Mouse (Mus musculus) hindbrain, embryonic 16.5 days (tissue): ENCODE measurements around the gene Atp2b2. TPM values are rescaled to one million over a fixed set of nuclear protein-coding genes. Genes with fewer than 3 reads are reported as not detected.

Experiments
- ATAC-seq: fragments of 200-750 bp; cut with Nextera tagmentation; 2 replicates; pipeline ENCODE4 v1.8.0; 2017; ENCODE audit warnings: moderate TSS enrichment, moderate library complexity
- H3K27ac ChIP-seq: fragments of 300-500 bp; sonication (generic); 2 replicates; pipeline ENCODE4 v1.5.1; 2014; ENCODE audit warnings: low read depth, mild to moderate bottlenecking, control low read depth, low read length, moderate library complexity
- H3K27me3 ChIP-seq: fragments of 300-500 bp; sonication (generic); replicated peaks from 2 replicates; pipeline ENCODE4 v1.6.1; 2014; ENCODE audit warnings: low read length; ENCODE audit not compliant: control insufficient read depth, insufficient read depth
- H3K36me3 ChIP-seq: fragments of 300-500 bp; sonication (generic); 2 replicates; pipeline ENCODE4 v1.6.1; 2014; ENCODE audit warnings: mild to moderate bottlenecking, low read length, moderate library complexity, mixed read lengths; ENCODE audit not compliant: control insufficient read depth, insufficient read depth
- H3K4me1 ChIP-seq: fragments of 300-500 bp; sonication (generic); 2 replicates; pipeline ENCODE4 v1.6.1; 2014; ENCODE audit warnings: low read depth, low read length; ENCODE audit not compliant: control insufficient read depth, insufficient read depth
- H3K4me2 ChIP-seq: fragments of 300-500 bp; sonication (generic); 2 replicates; pipeline ENCODE4 v1.6.1; 2014; ENCODE audit warnings: mild to moderate bottlenecking, low read length, control low read depth, moderate library complexity
- H3K4me3 ChIP-seq: fragments of 300-500 bp; sonication (generic); 2 replicates; pipeline ENCODE4 v1.5.1; 2014; ENCODE audit warnings: mild to moderate bottlenecking, low read length, control low read depth, moderate library complexity
- H3K9ac ChIP-seq: fragments of 300-500 bp; sonication (generic); 2 replicates; pipeline ENCODE4 v1.6.1; 2014; ENCODE audit warnings: low read depth, mild to moderate bottlenecking, control low read depth, low read length, moderate library complexity
- H3K9me3 ChIP-seq: fragments of 300-500 bp; sonication (generic); 2 replicates; pipeline ENCODE4 v1.6.1; 2014; ENCODE audit warnings: mild to moderate bottlenecking, low read length, moderate library complexity; ENCODE audit not compliant: control insufficient read depth
- WGBS: fragments of 180-500 bp; shearing (Covaris S2); extraction: QIAGEN DNeasy Blood & Tissue Kit; methylation state at CpG from one replicate; pipeline ENCODE4 v1.1.7; 2014; 5-methylcytosine and 5-hydroxymethylcytosine counted together
- polyA plus RNA-seq: library from polyadenylated mRNA; unstranded; fragments of >200 nt; fragmentation: Nextera tagmentation; extraction: Ambion mirVana; gene quantifications from 2 replicates; pipeline ENCODE4 v1.2.1, GENCODE M21; 2015

Gene Atp2b2
- polyA plus RNA-seq, 1 experiment from 2014 or later: 42.3 TPM

DNA sequence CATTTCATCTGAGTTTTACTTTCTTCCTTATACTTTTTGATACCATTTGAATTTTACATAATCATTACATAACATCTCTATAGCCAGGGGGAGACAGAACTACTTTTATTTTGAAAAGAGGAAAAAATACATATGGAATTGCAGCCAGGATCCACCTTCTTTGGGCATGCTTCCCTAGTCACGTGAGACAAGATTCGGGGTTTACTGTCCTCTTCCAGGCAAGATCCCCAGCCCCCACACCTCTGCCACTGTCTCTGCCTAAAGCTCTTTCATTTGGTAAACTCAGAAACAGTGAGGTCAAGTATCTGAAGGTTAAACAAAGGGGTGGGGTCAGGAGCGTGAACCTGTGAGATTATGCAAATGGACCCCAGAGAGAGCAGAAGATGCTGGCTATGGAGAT is 6.7 kb downstream of the Atp2b2 start:
- no peak overlapping the region for H3K9ac ChIP-seq
- H3K4me1 ChIP-seq: peaks cover 4% of the 10 kb centered on the region; the same call in 1 of the 2 replicates
- no peak overlapping the region for H3K27ac ChIP-seq
- no peaks in the 10 kb centered on the region for H3K27me3 ChIP-seq
- no peak for ATAC-seq
- 54% methylated on average over 3 of the region's 3 CpGs for WGBS
- H3K36me3 ChIP-seq: no peaks in the 10 kb centered on the region
- H3K9me3 ChIP-seq: no peaks in the 10 kb centered on the region
- no peak overlapping the region for H3K4me3 ChIP-seq
- no peak overlapping the region for H3K4me2 ChIP-seq

DNA sequence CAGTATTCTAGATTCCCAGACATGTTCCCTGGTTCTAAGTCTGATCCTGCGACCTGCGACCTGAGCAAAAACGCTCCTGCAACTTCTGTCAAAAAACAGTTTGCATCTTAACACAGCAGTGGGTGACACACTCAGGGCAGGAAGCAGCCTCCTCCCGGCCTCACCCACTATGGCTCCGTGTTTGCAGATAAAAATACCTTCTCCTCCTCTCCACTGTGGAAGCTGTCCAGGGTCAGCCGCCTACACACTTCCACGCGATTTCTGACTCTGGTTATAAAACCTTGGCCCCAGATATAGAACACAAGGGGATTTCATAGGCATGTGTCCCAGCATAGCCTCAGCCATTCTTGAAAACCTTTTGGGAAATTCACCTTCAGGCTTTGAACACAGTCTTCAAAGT is 9.6 kb downstream of the Atp2b2 start:
- Histone ChIP-seq H3K27me3 (no peaks in the 10 kb centered on the region), H3K4me2 (no peak overlapping the region), H3K4me3 (no peak overlapping the region), H3K9ac (no peak overlapping the region), H3K27ac (no peak overlapping the region), H3K9me3 (no peaks in the 10 kb centered on the region), H3K4me1 (no peaks in the 10 kb centered on the region), H3K36me3 (no peaks in the 10 kb centered on the region)
- 83% methylated on average over 8 of the region's 8 CpGs for WGBS
- no peak for ATAC-seq

DNA sequence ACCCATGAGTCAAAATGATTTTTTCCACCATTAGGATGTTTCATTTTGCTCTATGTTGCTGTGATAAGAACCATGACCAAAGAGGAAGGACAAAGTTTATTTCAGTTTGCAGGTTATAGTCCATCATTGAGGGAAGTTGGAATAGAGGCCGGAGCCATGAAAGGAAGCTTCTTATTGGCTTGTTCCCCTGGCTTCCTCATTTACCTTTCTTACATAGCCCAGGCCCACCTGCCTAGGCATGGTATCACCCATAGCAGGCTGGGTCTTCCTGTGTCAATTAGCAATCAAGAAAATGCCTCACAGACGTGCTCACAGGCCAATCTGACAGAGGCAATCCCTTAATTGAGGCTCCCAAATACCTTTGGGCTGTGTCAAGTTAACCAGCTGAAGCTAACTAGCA is 18.6 kb downstream of the Atp2b2 start:
- Histone ChIP-seq H3K27me3 (no peaks in the 10 kb centered on the region), H3K9me3 (no peaks in the 10 kb centered on the region), H3K4me1 (no peaks in the 10 kb centered on the region), H3K36me3 (no peaks in the 10 kb centered on the region), H3K4me3 (no peak overlapping the region), H3K4me2 (no peak overlapping the region), H3K9ac (no peak overlapping the region), H3K27ac (no peak overlapping the region)
- 67% methylated on average over 2 of the region's 2 CpGs for WGBS
- no peak for ATAC-seq

DNA sequence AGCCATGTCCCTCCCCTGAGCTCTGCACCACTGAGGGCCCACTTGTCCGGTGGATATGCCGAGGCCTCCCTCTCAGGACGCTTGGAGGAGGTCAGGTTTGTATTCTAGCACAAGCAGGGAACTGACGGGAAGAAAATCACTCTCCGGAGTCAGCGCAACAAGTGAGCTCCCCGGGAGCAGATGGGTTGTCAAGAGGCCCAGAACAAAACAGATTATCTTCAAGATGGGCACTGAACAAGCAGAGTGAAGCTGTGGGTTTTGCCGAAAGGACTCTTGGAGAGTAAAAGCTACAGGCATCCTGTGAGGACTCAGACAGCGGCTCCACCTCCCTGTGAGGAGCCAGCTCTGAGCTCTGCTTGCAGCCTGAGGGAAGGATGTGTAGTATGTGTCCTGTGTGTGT is 20.3 kb downstream of the Atp2b2 start:
- Histone ChIP-seq H3K4me1 (no peaks in the 10 kb centered on the region), H3K9ac (no peak overlapping the region), H3K4me2 (no peak overlapping the region), H3K27me3 (no peaks in the 10 kb centered on the region), H3K27ac (no peak overlapping the region), H3K4me3 (no peak overlapping the region), H3K36me3 (no peaks in the 10 kb centered on the region), H3K9me3 (no peaks in the 10 kb centered on the region)
- no peak for ATAC-seq
- 70% methylated on average over 9 of the region's 9 CpGs for WGBS

DNA sequence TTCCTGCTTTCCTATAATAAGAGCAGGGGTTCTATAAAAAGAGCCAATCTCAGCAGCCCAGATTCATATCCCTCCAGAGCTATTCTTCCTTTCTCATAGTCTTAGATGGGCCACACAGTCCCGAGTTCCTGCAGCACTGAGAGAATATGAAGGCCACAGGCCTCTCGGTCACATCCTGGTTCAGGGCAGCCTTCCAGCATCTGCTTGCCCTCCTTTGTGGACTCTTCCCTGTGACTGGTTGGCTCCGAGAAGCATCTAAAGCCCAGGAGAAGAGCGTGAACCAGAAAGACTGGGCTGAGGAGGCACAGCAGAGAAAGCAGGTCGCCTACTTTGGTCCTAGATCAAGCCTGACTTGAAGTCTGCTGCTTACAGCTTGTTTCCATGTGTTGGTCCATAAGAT is 28.6 kb downstream of the Atp2b2 start:
- ATAC-seq: no peak
- Histone ChIP-seq H3K27me3 (no peaks in the 10 kb centered on the region), H3K4me2 (no peak overlapping the region), H3K9me3 (no peaks in the 10 kb centered on the region), H3K9ac (no peak overlapping the region), H3K4me3 (no peak overlapping the region), H3K27ac (no peak overlapping the region), H3K4me1 (no peaks in the 10 kb centered on the region; the same call in 1 of the 2 replicates), H3K36me3 (no peaks in the 10 kb centered on the region)
- 73% methylated on average over 5 of the region's 5 CpGs for WGBS

DNA sequence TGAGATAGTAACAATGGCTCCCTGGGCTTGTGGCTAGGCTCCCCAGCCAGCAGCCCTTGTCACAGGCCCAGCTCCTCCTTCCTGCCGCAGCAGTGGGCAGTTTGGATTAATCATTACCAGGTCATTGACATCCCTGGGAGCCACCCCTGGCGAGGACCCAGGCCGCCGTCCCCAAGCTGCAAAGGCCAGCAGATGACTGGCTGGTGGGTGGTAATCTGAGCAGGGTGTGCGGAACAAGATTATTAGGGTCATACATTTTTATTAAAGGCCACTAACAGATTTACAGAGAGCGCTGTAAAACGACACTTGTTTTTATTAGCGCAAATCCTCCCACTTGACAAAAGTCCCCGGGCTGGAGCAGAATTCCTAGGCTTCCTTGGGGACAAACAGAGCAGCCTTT is 29.6 kb downstream of the Atp2b2 start:
- 25% methylated on average over 9 of the region's 9 CpGs for WGBS
- Histone ChIP-seq H3K4me3 (no peak overlapping the region), H3K27me3 (no peaks in the 10 kb centered on the region), H3K9ac (no peak overlapping the region), H3K9me3 (no peaks in the 10 kb centered on the region), H3K36me3 (no peaks in the 10 kb centered on the region), H3K4me1 (no peaks in the 10 kb centered on the region; the same call in 1 of the 2 replicates), H3K4me2 (no peak overlapping the region), H3K27ac (no peak overlapping the region)
- ATAC-seq: no peak

DNA sequence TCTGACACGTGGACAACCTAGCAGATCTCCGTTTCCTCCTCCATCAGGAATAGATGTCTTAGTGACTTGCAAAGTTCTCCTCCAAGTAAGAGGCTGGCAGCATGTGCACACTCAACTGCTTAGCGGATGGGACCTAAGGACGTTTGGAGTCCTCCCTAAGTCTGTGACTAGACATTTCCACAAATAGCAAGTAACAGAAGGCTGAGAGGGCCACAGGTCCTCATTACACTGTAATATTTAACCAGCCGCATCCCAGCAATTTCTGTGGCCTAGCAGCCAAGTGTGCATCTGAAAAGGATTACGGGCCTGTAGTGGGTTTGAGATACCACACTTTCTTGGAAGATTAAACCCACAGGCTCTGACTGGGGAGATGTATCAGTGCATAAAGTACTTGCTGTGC is 30.4 kb downstream of the Atp2b2 start:
- H3K9ac ChIP-seq: no peak overlapping the region
- H3K4me1 ChIP-seq: no peaks in the 10 kb centered on the region; the same call in 1 of the 2 replicates
- no peak overlapping the region for H3K4me2 ChIP-seq
- no peak overlapping the region for H3K27ac ChIP-seq
- WGBS: 90% methylated on average over 6 of the region's 6 CpGs
- no peak overlapping the region for H3K4me3 ChIP-seq
- no peaks in the 10 kb centered on the region for H3K27me3 ChIP-seq
- no peaks in the 10 kb centered on the region for H3K9me3 ChIP-seq
- no peaks in the 10 kb centered on the region for H3K36me3 ChIP-seq
- ATAC-seq: no peak

DNA sequence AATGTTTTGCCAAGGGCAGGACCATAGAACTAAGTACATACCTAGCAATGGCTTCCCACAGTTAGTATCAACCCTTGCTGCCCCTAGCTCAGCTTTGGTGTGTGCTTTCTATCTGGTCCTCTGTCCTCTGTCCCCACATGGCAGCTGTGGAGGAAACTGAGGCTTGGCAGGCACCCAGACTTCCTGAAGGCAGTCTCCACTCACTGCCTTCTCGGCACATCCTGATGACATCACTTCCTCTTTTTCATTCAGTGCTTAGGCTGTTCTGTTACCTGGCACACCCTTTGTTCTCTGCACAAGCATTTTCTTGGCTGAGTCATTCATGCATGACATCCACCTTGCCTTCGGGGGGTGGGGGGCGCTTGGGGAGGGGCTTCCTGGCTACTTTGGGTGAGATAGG is 38.6 kb downstream of the Atp2b2 start:
- no peaks in the 10 kb centered on the region for H3K9me3 ChIP-seq
- H3K27me3 ChIP-seq: no peaks in the 10 kb centered on the region
- H3K4me1 ChIP-seq: no peaks in the 10 kb centered on the region
- ATAC-seq: no peak
- WGBS: 72% methylated on average over 3 of the region's 3 CpGs
- no peak overlapping the region for H3K27ac ChIP-seq
- H3K4me2 ChIP-seq: no peak overlapping the region
- H3K4me3 ChIP-seq: no peak overlapping the region
- no peak overlapping the region for H3K9ac ChIP-seq
- no peaks in the 10 kb centered on the region for H3K36me3 ChIP-seq

DNA sequence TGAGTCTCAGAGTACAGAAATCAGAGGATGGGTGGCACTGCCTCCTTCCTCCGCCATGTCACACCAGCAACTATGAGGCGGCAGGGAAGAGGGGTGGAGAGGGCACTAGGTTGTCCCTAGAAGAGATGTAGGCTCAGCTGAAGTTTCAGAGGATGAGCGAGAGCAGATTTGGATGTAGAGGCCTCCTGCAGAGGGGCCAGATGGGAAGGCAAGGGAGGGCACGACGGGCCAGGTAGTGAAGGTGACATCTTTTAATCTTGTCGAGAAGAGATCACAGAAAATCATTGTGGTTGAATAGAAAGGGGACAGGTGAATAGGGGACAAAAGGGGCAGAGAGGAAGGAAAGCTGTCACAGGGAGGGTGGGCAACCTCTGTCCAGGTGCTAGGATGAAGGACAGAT is 41.5 kb downstream of the Atp2b2 start:
- H3K27ac ChIP-seq: no peak overlapping the region
- no peaks in the 10 kb centered on the region for H3K36me3 ChIP-seq
- H3K4me3 ChIP-seq: no peak overlapping the region
- ATAC-seq: no peak
- no peaks in the 10 kb centered on the region for H3K4me1 ChIP-seq
- H3K9me3 ChIP-seq: no peaks in the 10 kb centered on the region
- 80% methylated on average over 6 of the region's 6 CpGs for WGBS
- H3K4me2 ChIP-seq: no peak overlapping the region
- no peak overlapping the region for H3K9ac ChIP-seq
- H3K27me3 ChIP-seq: no peaks in the 10 kb centered on the region

DNA sequence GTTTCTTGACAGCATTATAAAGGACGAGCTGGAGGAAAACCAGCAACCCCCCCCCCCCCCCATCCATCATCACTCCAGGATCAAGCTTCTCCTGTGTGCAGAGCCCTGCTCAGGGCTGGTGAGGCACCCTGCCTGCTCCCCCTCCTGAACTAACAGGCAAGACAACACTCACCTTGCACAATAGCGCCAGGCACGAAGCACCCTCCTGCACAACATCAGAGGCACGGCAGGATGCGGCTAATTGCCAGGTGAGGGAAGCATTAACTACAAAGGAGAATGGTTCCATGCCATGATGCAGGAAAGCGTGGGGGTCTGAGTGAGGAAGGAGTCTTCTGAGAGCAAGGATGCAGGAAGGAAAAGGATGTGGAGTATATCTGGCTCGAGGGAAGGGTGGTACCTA is 42.1 kb downstream of the Atp2b2 start:
- H3K4me3 ChIP-seq: no peak overlapping the region
- H3K4me1 ChIP-seq: no peaks in the 10 kb centered on the region
- no peak overlapping the region for H3K4me2 ChIP-seq
- no peak overlapping the region for H3K9ac ChIP-seq
- no peaks in the 10 kb centered on the region for H3K9me3 ChIP-seq
- ATAC-seq: peak; percentile 64; the same call in 1 of the 2 replicates
- no peaks in the 10 kb centered on the region for H3K36me3 ChIP-seq
- 54% methylated on average over 7 of the region's 7 CpGs for WGBS
- H3K27me3 ChIP-seq: no peaks in the 10 kb centered on the region
- H3K27ac ChIP-seq: no peak overlapping the region
